8 mouse cellular contexts compared by ENCODE assay signal in the genomic region with DNA sequence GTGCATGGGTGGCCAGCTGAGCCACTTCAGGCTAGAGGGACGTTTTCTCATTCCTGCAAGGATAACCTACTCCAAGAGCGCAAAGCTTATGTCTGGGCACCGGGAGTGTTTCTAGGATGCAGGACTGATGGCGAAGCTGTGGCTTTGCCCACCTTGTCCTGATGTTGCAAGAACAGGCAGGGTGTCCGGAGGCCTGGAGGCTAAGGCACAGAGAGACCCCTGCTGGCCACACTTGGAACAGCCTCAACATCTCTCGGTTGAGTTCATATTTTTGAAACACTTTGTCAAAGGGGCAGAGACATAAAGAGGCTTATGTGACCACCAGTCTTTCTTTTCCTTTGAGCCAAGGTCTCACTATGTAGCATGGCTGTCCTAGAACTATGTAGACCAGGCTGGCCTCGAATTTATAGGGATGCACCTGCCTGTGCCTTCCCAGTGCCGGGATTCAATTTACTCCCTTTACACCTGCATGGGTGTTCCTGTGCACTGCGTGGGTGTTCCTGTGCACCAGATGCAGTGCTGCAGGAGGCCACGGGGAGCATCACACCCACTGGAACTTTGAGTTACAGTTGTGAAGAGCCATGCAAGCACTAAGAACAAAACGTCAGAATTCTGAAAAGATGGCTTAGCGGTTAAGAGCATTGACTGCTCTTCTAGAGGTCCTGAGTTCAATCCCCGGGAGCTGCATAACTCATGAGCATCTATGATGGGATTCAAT. TPM values are rescaled to one million over a fixed set of nuclear protein-coding genes. Genes with fewer than 3 reads are reported as not detected.
DNase-seq lines count a peak whose midpoint lies in the region; ATAC-seq and TF ChIP-seq lines count a peak whose summit lies in the region.

No protein-coding gene starts in this region.

- WGBS in bone marrow, adult 2 months, result 25% methylated on average over 13 of the region's 13 CpGs
- WGBS in lung, embryonic 14.5 days, result 29% methylated on average over 13 of the region's 13 CpGs
- 27% methylated on average over 13 of the region's 13 CpGs for WGBS in small intestine, adult 2 months

- no peaks in the 10 kb centered on the region; the same call in 1 of the 2 replicates for H3K4me1 ChIP-seq in bone marrow, adult 2 months (ENCODE audit: control insufficient read depth, insufficient read depth, low read length)
- no peaks in the 10 kb centered on the region for H3K4me1 ChIP-seq in embryonic fibroblast, embryonic 13.5 days (ENCODE audit: control insufficient read depth, insufficient read depth, low read length)
- H3K4me1 ChIP-seq in lung, embryonic 14.5 days (ENCODE audit: insufficient read depth), result no peaks in the 10 kb centered on the region
- H3K4me1 ChIP-seq in small intestine, adult 2 months (ENCODE audit: control insufficient read depth, insufficient read depth, insufficient read length, low read length), result peaks cover 3% of the 10 kb centered on the region; the same call in 1 of the 2 replicates

- no peaks in the 10 kb centered on the region for H3K27me3 ChIP-seq in lung, embryonic 14.5 days (ENCODE audit: insufficient read depth, low read length)
- H3K27me3 ChIP-seq in small intestine, adult 2 months (ENCODE audit: control insufficient read depth, insufficient read depth, low read length), result no peaks in the 10 kb centered on the region

- H3K9ac ChIP-seq in lung, embryonic 14.5 days, result no peak overlapping the region

- H3K4me2 ChIP-seq in lung, embryonic 14.5 days, result no peak overlapping the region

- no peak overlapping the region for H3K4me3 ChIP-seq in bone marrow, adult 2 months (replicated peaks; ENCODE audit: control insufficient read depth, low read depth, low read length)
- H3K4me3 ChIP-seq in embryonic fibroblast, embryonic 13.5 days (ENCODE audit: insufficient read depth, low read length), result no peak overlapping the region
- H3K4me3 ChIP-seq in lung, embryonic 14.5 days (ENCODE audit: low read depth, low read length), result no peak overlapping the region
- H3K4me3 ChIP-seq in small intestine, adult 2 months (ENCODE audit: low read depth, low read length), result no peak overlapping the region

- peak; percentile 72 for DNase-seq in cerebellum, adult 11 months
- peak; percentile 76 for DNase-seq in 416B (ENCODE audit: low read depth)
- peak; percentile 83 for DNase-seq in kidney, postnatal 10 days
- peak; percentile 86 for DNase-seq in lung, embryonic 14.5 days

- TF ChIP-seq CTCF in bone marrow, adult 2 months (IDR thresholded peaks at IDR 0.05; ENCODE audit: control insufficient read depth, insufficient read depth, low read length), result peak; percentile 84
- TF ChIP-seq CTCF in embryonic fibroblast, embryonic 13.5 days (IDR thresholded peaks at IDR 0.05; ENCODE audit: borderline replicate concordance, insufficient read depth, low read length), result peak; percentile 75
- TF ChIP-seq CTCF in lung, embryonic 14.5 days (IDR thresholded peaks at IDR 0.05; ENCODE audit: low read depth), result peak; percentile 92
- peak; percentile 81; the same call in 1 of the 2 replicates for TF ChIP-seq CTCF in small intestine, adult 2 months (IDR thresholded peaks at IDR 0.05; ENCODE audit: extremely low read depth, insufficient read length, insufficient replicate concordance, low read depth, low read length)

- peaks cover 41% of the 10 kb centered on the region for H3K36me3 ChIP-seq in lung, embryonic 14.5 days (ENCODE audit: insufficient read depth)
- H3K36me3 ChIP-seq in small intestine, adult 2 months (ENCODE audit: control insufficient read depth, insufficient read depth, low read length), result peaks cover 27% of the 10 kb centered on the region

- no peaks in the 10 kb centered on the region for H3K9me3 ChIP-seq in lung, embryonic 14.5 days (ENCODE audit: low read depth, low read length)

- TF ChIP-seq POLR2A in bone marrow, adult 2 months (IDR thresholded peaks at IDR 0.05; ENCODE audit: borderline replicate concordance, control insufficient read depth, low read depth, low read length), result no peak
- TF ChIP-seq POLR2A in embryonic fibroblast, embryonic 13.5 days (IDR thresholded peaks at IDR 0.05; ENCODE audit: low read depth, low read length), result no peak
- TF ChIP-seq POLR2A in small intestine, adult 2 months (IDR thresholded peaks at IDR 0.05; ENCODE audit: low read depth, low read length), result no peak

- no peak for ATAC-seq in cerebellum, adult (ENCODE audit: insufficient number of reproducible peaks, low FRiP score, low TSS enrichment)
- no peak for ATAC-seq in lung, embryonic 14.5 days (ENCODE audit: insufficient read depth)

- H3K27ac ChIP-seq in bone marrow, adult 2 months (ENCODE audit: control insufficient read depth, insufficient read depth, low read depth, low read length, poor library complexity), result no peak overlapping the region
- no peak overlapping the region for H3K27ac ChIP-seq in embryonic fibroblast, embryonic 13.5 days (ENCODE audit: insufficient read depth, low read length)
- no peak overlapping the region for H3K27ac ChIP-seq in lung, embryonic 14.5 days (ENCODE audit: low read depth)
- H3K27ac ChIP-seq in small intestine, adult 2 months (ENCODE audit: insufficient read depth, low read depth, low read length), result no peak overlapping the region

RNA-seq across cellular contexts. Expression of gene Slc39a3, which starts 4.4 kb away (rescaled TPM):
- 3.7 and 3.9 TPM in 2 replicates for polyA plus RNA-seq in bone marrow, adult 2 months (2011; ENCODE audit: insufficient read depth, insufficient read length, low replicate concordance, missing spikeins)
- 11.9 and 13.1 TPM in 2 replicates for polyA plus RNA-seq in embryonic fibroblast, embryonic 13.5 days (2011; ENCODE audit: insufficient read length, low read depth, missing spikeins)
- 11.7 and 15.2 TPM in 2 replicates for polyA plus RNA-seq in lung, embryonic 14.5 days (2014; fragmentation: Nextera tagmentation; extraction: Ambion mirVana)
- polyA plus RNA-seq in small intestine, adult 2 months (2012; rRNA removed), result 19.3 and 31.6 TPM in 2 replicates

RNA-seq across cellular contexts. Expression of gene Diras1, which starts 16.2 kb away (rescaled TPM):
- polyA plus RNA-seq in bone marrow, adult 2 months (2011; ENCODE audit: insufficient read depth, insufficient read length, low replicate concordance, missing spikeins), result not detected in 2 replicates
- not detected in 2 replicates for polyA plus RNA-seq in embryonic fibroblast, embryonic 13.5 days (2011; ENCODE audit: insufficient read length, low read depth, missing spikeins)
- polyA plus RNA-seq in lung, embryonic 14.5 days (2014; fragmentation: Nextera tagmentation; extraction: Ambion mirVana), result 0.08 and 0.09 TPM in 2 replicates
- 0.32 and 0.38 TPM in 2 replicates for polyA plus RNA-seq in small intestine, adult 2 months (2012; rRNA removed)

RNA-seq across cellular contexts. Expression of gene Sgta, which starts 18.4 kb away (rescaled TPM):
- polyA plus RNA-seq in bone marrow, adult 2 months (2011; ENCODE audit: insufficient read depth, insufficient read length, low replicate concordance, missing spikeins), result 26.2 and 52.3 TPM in 2 replicates
- polyA plus RNA-seq in embryonic fibroblast, embryonic 13.5 days (2011; ENCODE audit: insufficient read length, low read depth, missing spikeins), result 85.2 and 90.7 TPM in 2 replicates
- polyA plus RNA-seq in lung, embryonic 14.5 days (2014; fragmentation: Nextera tagmentation; extraction: Ambion mirVana), result 172 and 186 TPM in 2 replicates
- polyA plus RNA-seq in small intestine, adult 2 months (2012; rRNA removed), result 116 and 222 TPM in 2 replicates

RNA-seq across cellular contexts. Expression of gene Gng7, which starts 26.9 kb away (rescaled TPM):
- polyA plus RNA-seq in bone marrow, adult 2 months (2011; ENCODE audit: insufficient read depth, insufficient read length, low replicate concordance, missing spikeins), result not detected in 2 replicates
- polyA plus RNA-seq in embryonic fibroblast, embryonic 13.5 days (2011; ENCODE audit: insufficient read length, low read depth, missing spikeins), result 5.3 and 5.4 TPM in 2 replicates
- polyA plus RNA-seq in lung, embryonic 14.5 days (2014; fragmentation: Nextera tagmentation; extraction: Ambion mirVana), result 4.5 and 5.7 TPM in 2 replicates
- 0.44 and 0.74 TPM in 2 replicates for polyA plus RNA-seq in small intestine, adult 2 months (2012; rRNA removed)

RNA-seq across cellular contexts. Expression of gene Thop1, which starts 28.2 kb away (rescaled TPM):
- 10.3 and 16.7 TPM in 2 replicates for polyA plus RNA-seq in bone marrow, adult 2 months (2011; ENCODE audit: insufficient read depth, insufficient read length, low replicate concordance, missing spikeins)
- polyA plus RNA-seq in embryonic fibroblast, embryonic 13.5 days (2011; ENCODE audit: insufficient read length, low read depth, missing spikeins), result 30.4 and 33.8 TPM in 2 replicates
- polyA plus RNA-seq in lung, embryonic 14.5 days (2014; fragmentation: Nextera tagmentation; extraction: Ambion mirVana), result 48.1 and 55.9 TPM in 2 replicates
- polyA plus RNA-seq in small intestine, adult 2 months (2012; rRNA removed), result 26.5 and 33.3 TPM in 2 replicates
